Mouse (Mus musculus) forebrain, embryonic 16.5 days (tissue): ENCODE results near the gene Nudt3. TPM values are rescaled to one million over a fixed set of nuclear protein-coding genes. Genes with fewer than 3 reads are reported as not detected.

Source experiments
- ATAC-seq: fragments of 200-750 bp; cut with Nextera tagmentation; 2 replicates; pipeline ENCODE4 v1.8.0; 2017; ENCODE audit warnings: mild to moderate bottlenecking, moderate library complexity
- H3K27ac ChIP-seq: fragments of 300-500 bp; sonication (generic); 2 replicates; pipeline ENCODE4 v1.5.1; 2014; ENCODE audit warnings: low read length, control low read depth
- H3K27me3 ChIP-seq: fragments of 300-500 bp; sonication (generic); replicated peaks from 2 replicates; pipeline ENCODE4 v1.6.1; 2014; ENCODE audit warnings: low read length; ENCODE audit not compliant: control insufficient read depth, insufficient read depth
- H3K36me3 ChIP-seq: fragments of 300-500 bp; sonication (generic); 2 replicates; pipeline ENCODE4 v1.6.1; 2014; ENCODE audit not compliant: control insufficient read depth, insufficient read depth
- H3K4me1 ChIP-seq: fragments of 300-500 bp; sonication (generic); replicated peaks from 2 replicates; pipeline ENCODE4 v1.6.1; 2014; ENCODE audit warnings: low read length; ENCODE audit not compliant: control insufficient read depth, insufficient read depth
- H3K4me2 ChIP-seq: fragments of 300-500 bp; sonication (generic); 2 replicates; pipeline ENCODE4 v1.6.1; 2014; ENCODE audit warnings: mild to moderate bottlenecking, low read length, control low read depth
- H3K4me3 ChIP-seq: fragments of 300-500 bp; sonication (generic); replicated peaks from 2 replicates; pipeline ENCODE4 v1.5.1; 2014; ENCODE audit warnings: mild to moderate bottlenecking, low read length, control low read depth
- H3K9ac ChIP-seq: fragments of 300-500 bp; sonication (generic); replicated peaks from 2 replicates; pipeline ENCODE4 v1.6.1; 2014; ENCODE audit warnings: low read depth, low read length, control low read depth
- H3K9me3 ChIP-seq: fragments of 300-500 bp; sonication (generic); 2 replicates; pipeline ENCODE4 v1.6.1; 2016; ENCODE audit warnings: low read length; ENCODE audit not compliant: control insufficient read depth
- WGBS: fragments of 180-500 bp; shearing (Covaris S2); extraction: QIAGEN DNeasy Blood & Tissue Kit; methylation state at CpG from one replicate; pipeline ENCODE4 v1.1.7; 2014; 5-methylcytosine and 5-hydroxymethylcytosine counted together
- polyA plus RNA-seq: library from polyadenylated mRNA; unstranded; fragments of >200 nt; fragmentation: Nextera tagmentation; extraction: Ambion mirVana; gene quantifications from 2 replicates; pipeline ENCODE4 v1.2.1, GENCODE M21; 2015

The Nudt3 gene
- polyA plus RNA-seq, 1 experiment from 2014 or later: 272 TPM

DNA sequence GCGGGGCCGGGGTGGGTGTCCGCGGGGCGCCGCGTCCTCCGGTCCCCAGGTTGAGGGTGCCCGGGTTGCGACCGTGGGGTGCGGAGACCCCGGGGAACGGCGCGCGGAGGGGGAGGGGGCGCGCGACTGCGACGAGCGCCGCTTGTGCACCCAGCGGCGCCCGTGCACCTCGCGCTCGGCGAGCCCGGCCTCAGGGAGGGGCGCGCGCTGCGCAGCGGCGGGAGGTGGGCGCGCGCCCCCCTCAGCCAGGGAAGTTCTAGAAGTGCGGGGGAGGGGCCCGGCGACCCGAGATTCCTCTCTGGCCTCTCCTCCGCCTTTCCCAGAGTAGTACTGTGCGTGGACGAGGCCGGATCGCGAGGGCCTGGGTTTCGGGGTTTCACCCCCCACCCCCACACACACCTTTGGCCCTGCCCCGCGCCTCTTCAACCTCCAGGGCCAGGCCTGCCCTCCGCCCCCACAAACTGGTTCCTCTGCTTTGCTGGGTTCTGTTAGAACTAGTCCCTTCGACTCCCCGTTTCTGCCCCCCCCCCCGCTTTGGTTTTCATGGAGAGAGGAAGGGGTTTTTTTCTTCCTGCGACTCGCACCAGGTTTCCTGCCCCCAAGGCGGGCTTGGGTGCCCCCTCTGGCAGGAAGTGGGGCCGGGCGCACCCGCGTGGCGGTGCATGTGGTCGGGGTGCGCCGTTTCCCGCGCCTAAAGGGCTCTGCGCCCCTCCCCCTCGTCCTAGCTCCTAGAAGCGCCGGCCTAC lies 65.9 kb downstream of the Nudt3 start:
- H3K27me3 ChIP-seq: no peaks in the 10 kb centered on the region
- no peaks in the 10 kb centered on the region for H3K36me3 ChIP-seq
- peak; percentile 65 for ATAC-seq
- peaks cover 32% of the 10 kb centered on the region for H3K4me1 ChIP-seq
- H3K9me3 ChIP-seq: no peaks in the 10 kb centered on the region
- peak overlapping the region; percentile 91 for H3K27ac ChIP-seq
- H3K4me2 ChIP-seq: peak overlapping the region; percentile 81
- H3K4me3 ChIP-seq: peak overlapping the region; percentile 81
- peak overlapping the region; percentile 93 for H3K9ac ChIP-seq
- WGBS: under 1% methylated on average over 70 of the region's 75 CpGs

GRCm38 (mm10) chr17:27556315-27557011 lies 66.8 kb downstream of the Nudt3 start, which contains the start of gene Hmga1:
Gene Hmga1 (plus strand): TSS chr17:27556497.
- H3K27me3 ChIP-seq: no peaks in the 10 kb centered on the region
- H3K9me3 ChIP-seq: no peaks in the 10 kb centered on the region
- WGBS: under 1% methylated on average over 79 of the region's 79 CpGs
- H3K36me3 ChIP-seq: no peaks in the 10 kb centered on the region
- peak within 1 kb of the TSS; percentile 81 for H3K4me3 ChIP-seq
- peak within 1 kb of the TSS; percentile 93 for H3K9ac ChIP-seq
- peak within 1 kb of the TSS; percentile 81 for H3K4me2 ChIP-seq
- peak within 1 kb of the TSS; percentile 91 for H3K27ac ChIP-seq
- H3K4me1 ChIP-seq: peaks cover 32% of the 10 kb centered on the region
- peak; percentile 76 for ATAC-seq

GRCm38 (mm10) chr17:27555512-27556172 lies 67.7 kb downstream of the Nudt3 start:
- H3K27ac ChIP-seq: peak overlapping the region; percentile 91; the same call in 1 of the 2 replicates
- H3K4me3 ChIP-seq: peak overlapping the region; percentile 81
- H3K27me3 ChIP-seq: no peaks in the 10 kb centered on the region
- H3K9ac ChIP-seq: peak overlapping the region; percentile 93
- H3K36me3 ChIP-seq: no peaks in the 10 kb centered on the region
- peaks cover 32% of the 10 kb centered on the region for H3K4me1 ChIP-seq
- peak overlapping the region; percentile 81 for H3K4me2 ChIP-seq
- WGBS: under 1% methylated on average over 53 of the region's 55 CpGs
- no peaks in the 10 kb centered on the region for H3K9me3 ChIP-seq
- no peak; the same call in 1 of the 2 replicates for ATAC-seq

- WGBS: 1% methylated on average over 20 of the region's 39 CpGs
- peaks cover 32% of the 10 kb centered on the region for H3K4me1 ChIP-seq
- peak overlapping the region; percentile 24 for H3K4me3 ChIP-seq
- no peak overlapping the region for H3K27ac ChIP-seq
- ATAC-seq: no peak
- H3K9me3 ChIP-seq: no peaks in the 10 kb centered on the region
- no peaks in the 10 kb centered on the region for H3K36me3 ChIP-seq
- peak overlapping the region; percentile 12 for H3K9ac ChIP-seq
- peak overlapping the region; percentile 81 for H3K4me2 ChIP-seq
- H3K27me3 ChIP-seq: no peaks in the 10 kb centered on the region
Observed at GRCm38 (mm10) chr17:27555075-27555511, 68.2 kb downstream of the Nudt3 start.

DNA sequence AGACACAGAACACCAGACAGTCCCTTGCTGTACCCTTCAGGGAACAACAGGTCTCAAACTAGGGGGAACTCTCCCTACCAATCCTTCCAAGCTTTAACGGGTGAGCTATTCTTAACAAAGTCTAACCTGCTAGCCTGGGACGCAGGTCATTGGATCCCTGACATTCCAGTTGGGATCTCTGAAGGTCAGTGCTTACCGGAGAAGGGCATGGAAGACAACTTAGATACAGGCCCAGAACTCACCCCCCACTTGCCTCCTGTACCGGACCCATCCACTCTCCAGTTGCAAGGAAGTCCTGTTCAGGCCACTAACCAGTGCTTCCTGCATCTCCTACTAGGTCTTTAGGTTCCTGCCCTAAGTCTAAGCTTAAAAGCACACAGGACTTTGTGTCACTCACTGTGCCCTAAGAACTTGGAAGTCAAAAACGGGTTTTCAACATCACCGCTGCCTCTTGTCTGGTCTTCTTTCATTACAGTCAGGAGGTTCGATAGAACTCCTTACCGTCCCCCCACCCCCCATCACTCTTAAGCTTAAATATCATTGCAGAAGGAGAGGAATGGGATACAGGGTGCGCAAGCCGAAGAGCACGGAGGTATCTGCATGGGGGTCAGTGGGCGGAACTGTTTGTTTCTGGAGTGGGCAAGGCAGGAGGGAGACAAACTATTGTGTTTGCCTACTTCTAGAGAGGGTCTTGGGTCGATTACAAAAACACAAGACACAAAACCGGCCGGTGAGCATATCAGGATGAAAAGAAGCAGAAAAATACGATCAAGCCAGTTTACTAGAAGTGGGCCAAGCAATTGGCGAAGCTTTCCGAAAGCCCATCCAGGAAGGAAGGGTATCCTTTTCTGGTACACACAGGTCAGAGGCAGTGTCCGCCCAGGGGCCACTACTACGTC lies 69.0 kb downstream of the Nudt3 start:
- Histone ChIP-seq H3K9me3 (no peaks in the 10 kb centered on the region), H3K27ac (no peak overlapping the region), H3K27me3 (no peaks in the 10 kb centered on the region), H3K4me2 (peak overlapping the region; percentile 81), H3K36me3 (no peaks in the 10 kb centered on the region), H3K4me1 (peaks cover 33% of the 10 kb centered on the region), H3K4me3 (no peak overlapping the region), H3K9ac (peak overlapping the region; percentile 12; the same call in 1 of the 2 replicates)
- ATAC-seq: no peak
- 45% methylated on average over 20 of the region's 20 CpGs for WGBS

DNA sequence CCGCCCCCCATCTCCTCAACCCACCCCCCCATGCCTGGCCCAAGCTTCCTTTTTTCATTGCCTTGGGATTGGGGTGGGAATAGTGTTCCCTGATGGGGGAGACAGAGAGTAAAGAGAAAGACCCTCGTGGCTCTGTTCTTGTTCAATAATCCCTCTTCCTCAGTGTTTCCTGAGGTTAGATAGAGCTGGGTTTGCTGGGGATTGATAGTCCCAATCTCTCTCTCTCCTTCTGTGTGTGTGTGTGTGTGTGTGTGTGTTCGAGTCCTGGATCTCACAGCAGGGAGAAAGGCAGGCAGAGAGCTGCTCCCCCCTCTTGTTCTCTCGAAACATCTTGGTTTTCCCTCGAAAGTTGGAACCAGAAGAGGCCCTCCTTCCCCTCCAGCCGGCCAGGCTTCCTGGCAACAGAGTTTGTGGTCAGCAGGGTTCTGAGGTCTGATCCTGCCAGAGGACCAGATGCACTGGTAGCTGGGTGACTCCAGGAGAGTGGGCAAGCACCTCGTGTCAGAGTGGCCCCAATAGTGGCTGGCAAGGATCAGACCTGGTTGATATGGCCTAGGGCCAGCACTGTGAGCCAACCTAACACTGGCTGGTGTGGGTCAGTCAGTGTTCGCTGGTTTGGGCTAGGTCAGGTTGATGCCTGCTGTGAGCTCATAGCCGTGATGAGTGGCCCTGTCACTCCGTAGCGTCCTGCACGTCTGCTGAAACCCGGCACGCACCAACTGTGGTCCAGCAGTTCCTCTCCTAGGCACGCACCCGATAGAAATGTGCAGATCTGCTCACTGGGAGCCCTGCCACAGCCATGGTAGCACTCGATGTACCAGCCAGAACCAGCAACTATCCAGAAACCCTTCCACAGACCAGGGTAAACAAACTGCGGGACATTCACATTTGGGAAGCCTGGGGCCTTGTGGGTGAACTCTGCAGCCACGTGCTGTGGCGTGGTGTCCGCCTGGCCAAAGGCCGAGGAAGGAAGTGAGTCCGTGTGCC lies 70.8 kb downstream of the Nudt3 start:
- no peak for ATAC-seq
- Histone ChIP-seq H3K4me2 (no peak overlapping the region), H3K4me1 (peaks cover 22% of the 10 kb centered on the region), H3K27ac (no peak overlapping the region), H3K4me3 (no peak overlapping the region), H3K9me3 (no peaks in the 10 kb centered on the region), H3K27me3 (no peaks in the 10 kb centered on the region), H3K9ac (no peak overlapping the region), H3K36me3 (no peaks in the 10 kb centered on the region)
- WGBS: 78% methylated on average over 23 of the region's 23 CpGs

GRCm38 (mm10) chr17:27551393-27551940 lies 71.8 kb downstream of the Nudt3 start:
- Histone ChIP-seq H3K9me3 (no peaks in the 10 kb centered on the region), H3K9ac (no peak overlapping the region), H3K4me3 (no peak overlapping the region), H3K4me2 (no peak overlapping the region), H3K4me1 (peaks cover 20% of the 10 kb centered on the region), H3K27me3 (no peaks in the 10 kb centered on the region), H3K27ac (no peak overlapping the region), H3K36me3 (no peaks in the 10 kb centered on the region)
- 65% methylated on average over 10 of the region's 10 CpGs for WGBS
- no peak for ATAC-seq

GRCm38 (mm10) chr17:27549234-27549633 lies 74.1 kb downstream of the Nudt3 start:
- ATAC-seq: no peak

More at GRCm38 (mm10) chr17:27549234-27549633, 74.1 kb downstream of the Nudt3 start:
- Histone ChIP-seq H3K36me3 (no peaks in the 10 kb centered on the region), H3K4me1 (peaks cover 7% of the 10 kb centered on the region; the same call in 1 of the 2 replicates), H3K27ac (no peak overlapping the region), H3K9me3 (no peaks in the 10 kb centered on the region), H3K4me3 (no peak overlapping the region), H3K4me2 (no peak overlapping the region), H3K9ac (no peak overlapping the region), H3K27me3 (no peaks in the 10 kb centered on the region)
- 33% methylated on average over 8 of the region's 8 CpGs for WGBS
